Mouse (Mus musculus): Measurements from ENCODE around the gene Dnpep. TPM values are rescaled to one million over a fixed set of nuclear protein-coding genes. Genes with fewer than 3 reads are reported as not detected.

The Dnpep gene
- polyA plus RNA-seq, 1 experiment from 2014 or later, result 119 TPM

DNA sequence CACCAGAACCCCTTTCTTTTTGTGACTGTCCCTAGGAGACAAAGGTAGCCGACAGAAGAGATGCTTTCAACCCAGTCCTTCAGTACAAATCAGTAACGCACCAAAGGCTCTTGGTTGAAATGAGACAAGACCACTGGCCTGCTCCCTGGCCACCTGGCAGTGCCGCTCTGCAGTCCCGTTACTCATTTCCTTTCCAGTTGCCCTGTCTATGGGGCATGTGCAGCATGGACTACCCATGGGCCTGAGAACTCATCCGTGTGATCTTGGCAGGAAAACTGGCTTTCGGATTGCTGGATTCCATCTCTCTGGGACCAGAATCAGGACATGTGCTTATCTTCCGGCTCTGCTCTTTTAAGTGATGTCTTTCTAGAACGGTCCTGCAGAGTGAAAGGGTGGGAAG is 26.5 kb downstream of the Dnpep start:
- H3K4me2 ChIP-seq, result no peak overlapping the region
- no peak for ATAC-seq (replicated peaks; ENCODE audit: insufficient number of reproducible peaks, low FRiP score, low TSS enrichment)
- 83% methylated on average over 8 of the region's 8 CpGs for WGBS (ENCODE audit: insufficient replicate concordance)
- H3K9ac ChIP-seq (ENCODE audit: low read depth, low read length), result no peak overlapping the region
- H3K4me3 ChIP-seq (ENCODE audit: low read depth, low read length), result no peak overlapping the region
- no peaks in the 10 kb centered on the region for H3K27me3 ChIP-seq (ENCODE audit: control insufficient read depth, insufficient read depth, low read length)
- H3K9me3 ChIP-seq (replicated peaks; ENCODE audit: control insufficient read depth, low read length), result no peaks in the 10 kb centered on the region
- H3K4me1 ChIP-seq (ENCODE audit: control insufficient read depth, insufficient read depth, low read length), result peaks cover 13% of the 10 kb centered on the region
- no peak overlapping the region for H3K27ac ChIP-seq (ENCODE audit: low read depth, low read length)
- no peaks in the 10 kb centered on the region for H3K36me3 ChIP-seq (ENCODE audit: control insufficient read depth, insufficient read depth, low read length)

DNA sequence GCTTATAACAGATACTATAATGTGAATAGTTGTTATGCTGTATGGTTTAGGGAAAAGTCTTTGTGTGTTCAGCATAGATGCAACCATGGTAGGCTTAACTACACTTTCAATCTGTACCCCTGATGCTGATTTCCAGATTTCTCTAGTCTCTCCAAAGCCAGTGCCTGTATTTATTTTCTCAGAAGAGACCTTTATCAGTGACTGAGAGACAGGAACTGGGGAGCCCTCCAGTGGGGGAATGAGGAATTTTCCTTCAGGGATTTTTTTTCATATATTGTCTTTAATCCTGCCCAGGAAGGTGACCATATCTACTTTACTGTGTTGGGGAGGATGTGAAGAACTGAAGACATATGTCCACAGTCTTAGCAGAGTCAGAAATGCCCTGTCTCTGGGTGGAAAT is 27.2 kb downstream of the Dnpep start:
- Histone ChIP-seq H3K4me3 (ENCODE audit: low read depth, low read length) (no peak overlapping the region), H3K4me2 (no peak overlapping the region), H3K27me3 (ENCODE audit: control insufficient read depth, insufficient read depth, low read length) (no peaks in the 10 kb centered on the region), H3K4me1 (ENCODE audit: control insufficient read depth, insufficient read depth, low read length) (peaks cover 13% of the 10 kb centered on the region), H3K27ac (ENCODE audit: low read depth, low read length) (no peak overlapping the region), H3K9ac (ENCODE audit: low read depth, low read length) (no peak overlapping the region), H3K36me3 (ENCODE audit: control insufficient read depth, insufficient read depth, low read length) (no peaks in the 10 kb centered on the region), H3K9me3 (replicated peaks; ENCODE audit: control insufficient read depth, low read length) (no peaks in the 10 kb centered on the region)
- no peak for ATAC-seq (replicated peaks; ENCODE audit: insufficient number of reproducible peaks, low FRiP score, low TSS enrichment)

DNA sequence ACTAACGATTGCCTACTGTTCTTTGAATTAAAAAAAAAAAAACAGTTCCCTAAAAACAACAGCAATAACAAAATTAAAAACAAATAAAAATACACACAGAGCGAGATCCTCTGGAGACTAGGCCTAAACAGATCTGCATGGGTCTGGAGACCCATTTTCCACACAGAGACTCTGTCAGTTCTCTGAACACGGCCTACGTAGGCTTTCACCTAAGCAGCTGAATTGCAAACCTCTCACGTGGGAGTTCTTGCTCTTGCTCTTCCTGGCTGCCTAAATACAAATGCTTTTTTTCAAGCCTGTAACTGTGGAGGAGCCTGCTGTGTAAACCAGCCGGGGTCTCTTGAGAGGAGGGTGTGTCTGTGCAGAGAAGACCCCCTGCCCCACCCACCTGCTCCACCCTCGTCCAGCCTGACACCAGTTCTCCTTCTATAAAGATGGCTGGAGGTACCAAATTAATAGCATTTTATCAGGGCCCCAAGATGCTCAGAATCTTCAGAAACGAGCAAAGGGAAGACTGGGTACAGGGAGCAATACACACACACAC is 27.8 kb downstream of the Dnpep start:
- H3K36me3 ChIP-seq (ENCODE audit: control insufficient read depth, insufficient read depth, low read length), result no peaks in the 10 kb centered on the region
- 61% methylated on average over 8 of the region's 8 CpGs for WGBS (ENCODE audit: insufficient replicate concordance)
- ATAC-seq (replicated peaks; ENCODE audit: insufficient number of reproducible peaks, low FRiP score, low TSS enrichment), result no peak
- no peaks in the 10 kb centered on the region for H3K27me3 ChIP-seq (ENCODE audit: control insufficient read depth, insufficient read depth, low read length)
- H3K4me1 ChIP-seq (ENCODE audit: control insufficient read depth, insufficient read depth, low read length), result peaks cover 13% of the 10 kb centered on the region
- no peaks in the 10 kb centered on the region for H3K9me3 ChIP-seq (replicated peaks; ENCODE audit: control insufficient read depth, low read length)
- H3K4me2 ChIP-seq, result no peak overlapping the region
- no peak overlapping the region for H3K27ac ChIP-seq (ENCODE audit: low read depth, low read length)
- H3K4me3 ChIP-seq (ENCODE audit: low read depth, low read length), result no peak overlapping the region
- no peak overlapping the region for H3K9ac ChIP-seq (ENCODE audit: low read depth, low read length)

DNA sequence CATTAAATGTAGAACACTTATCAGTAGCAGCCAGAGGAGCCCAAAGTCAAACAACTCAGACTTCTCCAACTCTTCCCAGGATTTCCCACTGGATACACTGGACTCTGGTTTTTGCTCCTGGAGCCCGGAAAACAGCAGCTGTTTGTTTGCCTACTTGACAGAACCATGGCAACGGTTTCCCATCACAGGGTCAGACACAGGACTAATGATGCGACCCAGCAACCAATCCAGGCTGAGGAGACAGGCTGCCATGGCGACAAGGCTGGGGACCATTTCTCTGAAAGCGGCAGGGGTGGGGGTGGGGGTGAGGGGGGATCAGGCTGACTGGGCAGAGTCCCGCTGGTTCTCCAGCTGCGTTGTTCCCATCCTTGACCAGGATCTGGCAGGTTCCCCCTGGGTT is 28.4 kb downstream of the Dnpep start:
- H3K27me3 ChIP-seq (ENCODE audit: control insufficient read depth, insufficient read depth, low read length), result no peaks in the 10 kb centered on the region
- peaks cover 13% of the 10 kb centered on the region for H3K4me1 ChIP-seq (ENCODE audit: control insufficient read depth, insufficient read depth, low read length)
- no peak overlapping the region for H3K9ac ChIP-seq (ENCODE audit: low read depth, low read length)
- no peak overlapping the region for H3K4me2 ChIP-seq
- H3K27ac ChIP-seq (ENCODE audit: low read depth, low read length), result no peak overlapping the region
- H3K9me3 ChIP-seq (replicated peaks; ENCODE audit: control insufficient read depth, low read length), result no peaks in the 10 kb centered on the region
- no peak for ATAC-seq (replicated peaks; ENCODE audit: insufficient number of reproducible peaks, low FRiP score, low TSS enrichment)
- H3K36me3 ChIP-seq (ENCODE audit: control insufficient read depth, insufficient read depth, low read length), result no peaks in the 10 kb centered on the region
- 25% methylated on average over 7 of the region's 7 CpGs for WGBS (ENCODE audit: insufficient replicate concordance)
- H3K4me3 ChIP-seq (ENCODE audit: low read depth, low read length), result no peak overlapping the region

GRCm38 (mm10) chr1:75284911-75285310 is 32.9 kb downstream of the Dnpep start:
- no peak for ATAC-seq (replicated peaks; ENCODE audit: insufficient number of reproducible peaks, low FRiP score, low TSS enrichment)
- no peak overlapping the region for H3K9ac ChIP-seq (ENCODE audit: low read depth, low read length)
- WGBS (ENCODE audit: insufficient replicate concordance), result 81% methylated on average over 7 of the region's 7 CpGs
- no peak overlapping the region for H3K27ac ChIP-seq (ENCODE audit: low read depth, low read length)
- no peaks in the 10 kb centered on the region for H3K27me3 ChIP-seq (ENCODE audit: control insufficient read depth, insufficient read depth, low read length)
- H3K4me1 ChIP-seq (ENCODE audit: control insufficient read depth, insufficient read depth, low read length), result no peaks in the 10 kb centered on the region
- no peak overlapping the region for H3K4me3 ChIP-seq (ENCODE audit: low read depth, low read length)
- H3K4me2 ChIP-seq, result no peak overlapping the region
- no peaks in the 10 kb centered on the region for H3K9me3 ChIP-seq (replicated peaks; ENCODE audit: control insufficient read depth, low read length)
- no peaks in the 10 kb centered on the region for H3K36me3 ChIP-seq (ENCODE audit: control insufficient read depth, insufficient read depth, low read length)

- Histone ChIP-seq H3K9ac (ENCODE audit: low read depth, low read length) (no peak overlapping the region), H3K4me2 (no peak overlapping the region), H3K27ac (ENCODE audit: low read depth, low read length) (no peak overlapping the region), H3K36me3 (ENCODE audit: control insufficient read depth, insufficient read depth, low read length) (no peaks in the 10 kb centered on the region), H3K27me3 (ENCODE audit: control insufficient read depth, insufficient read depth, low read length) (peaks cover 9% of the 10 kb centered on the region), H3K4me3 (ENCODE audit: low read depth, low read length) (no peak overlapping the region), H3K4me1 (ENCODE audit: control insufficient read depth, insufficient read depth, low read length) (no peaks in the 10 kb centered on the region), H3K9me3 (replicated peaks; ENCODE audit: control insufficient read depth, low read length) (no peaks in the 10 kb centered on the region)
- no peak for ATAC-seq (replicated peaks; ENCODE audit: insufficient number of reproducible peaks, low FRiP score, low TSS enrichment)
- 72% methylated on average over 5 of the region's 5 CpGs for WGBS (ENCODE audit: insufficient replicate concordance)
Measured at GRCm38 (mm10) chr1:75283017-75283416, 34.8 kb downstream of the Dnpep start.

DNA sequence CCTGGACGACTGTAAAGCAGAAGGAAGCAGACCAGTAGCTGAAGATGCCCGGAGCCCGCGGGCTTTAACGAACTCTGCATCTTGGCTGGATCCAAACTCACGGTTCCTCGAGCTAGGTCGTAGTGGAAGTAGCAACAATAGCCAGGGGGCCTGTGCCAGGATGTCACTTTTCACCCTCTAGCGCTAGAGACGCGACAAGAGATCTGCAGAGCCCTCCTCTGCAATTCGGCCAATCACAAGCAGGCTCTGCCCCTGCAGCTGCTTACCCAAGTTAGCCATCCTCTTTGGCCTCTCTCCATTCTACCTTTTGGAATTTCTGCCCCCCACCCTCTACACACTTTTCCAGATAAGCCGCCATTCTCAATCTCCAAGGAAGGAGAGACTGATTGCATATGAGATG is 39.6 kb downstream of the Dnpep start, which contains the start of gene Resp18:
TSS of gene Resp18 (minus strand) at position 188 of the 400 bp plus-strand sequence.
- Histone ChIP-seq H3K9ac (ENCODE audit: low read depth, low read length) (no peak within 1 kb of the TSS), H3K27ac (ENCODE audit: low read depth, low read length) (no peak within 1 kb of the TSS), H3K36me3 (ENCODE audit: control insufficient read depth, insufficient read depth, low read length) (no peaks in the 10 kb centered on the region), H3K4me2 (no peak within 1 kb of the TSS), H3K27me3 (ENCODE audit: control insufficient read depth, insufficient read depth, low read length) (peaks cover 17% of the 10 kb centered on the region), H3K9me3 (replicated peaks; ENCODE audit: control insufficient read depth, low read length) (no peaks in the 10 kb centered on the region), H3K4me3 (ENCODE audit: low read depth, low read length) (no peak within 1 kb of the TSS), H3K4me1 (ENCODE audit: control insufficient read depth, insufficient read depth, low read length) (no peaks in the 10 kb centered on the region)
- 5% methylated on average over 13 of the region's 13 CpGs for WGBS (ENCODE audit: insufficient replicate concordance)
- no peak for ATAC-seq (replicated peaks; ENCODE audit: insufficient number of reproducible peaks, low FRiP score, low TSS enrichment)

DNA sequence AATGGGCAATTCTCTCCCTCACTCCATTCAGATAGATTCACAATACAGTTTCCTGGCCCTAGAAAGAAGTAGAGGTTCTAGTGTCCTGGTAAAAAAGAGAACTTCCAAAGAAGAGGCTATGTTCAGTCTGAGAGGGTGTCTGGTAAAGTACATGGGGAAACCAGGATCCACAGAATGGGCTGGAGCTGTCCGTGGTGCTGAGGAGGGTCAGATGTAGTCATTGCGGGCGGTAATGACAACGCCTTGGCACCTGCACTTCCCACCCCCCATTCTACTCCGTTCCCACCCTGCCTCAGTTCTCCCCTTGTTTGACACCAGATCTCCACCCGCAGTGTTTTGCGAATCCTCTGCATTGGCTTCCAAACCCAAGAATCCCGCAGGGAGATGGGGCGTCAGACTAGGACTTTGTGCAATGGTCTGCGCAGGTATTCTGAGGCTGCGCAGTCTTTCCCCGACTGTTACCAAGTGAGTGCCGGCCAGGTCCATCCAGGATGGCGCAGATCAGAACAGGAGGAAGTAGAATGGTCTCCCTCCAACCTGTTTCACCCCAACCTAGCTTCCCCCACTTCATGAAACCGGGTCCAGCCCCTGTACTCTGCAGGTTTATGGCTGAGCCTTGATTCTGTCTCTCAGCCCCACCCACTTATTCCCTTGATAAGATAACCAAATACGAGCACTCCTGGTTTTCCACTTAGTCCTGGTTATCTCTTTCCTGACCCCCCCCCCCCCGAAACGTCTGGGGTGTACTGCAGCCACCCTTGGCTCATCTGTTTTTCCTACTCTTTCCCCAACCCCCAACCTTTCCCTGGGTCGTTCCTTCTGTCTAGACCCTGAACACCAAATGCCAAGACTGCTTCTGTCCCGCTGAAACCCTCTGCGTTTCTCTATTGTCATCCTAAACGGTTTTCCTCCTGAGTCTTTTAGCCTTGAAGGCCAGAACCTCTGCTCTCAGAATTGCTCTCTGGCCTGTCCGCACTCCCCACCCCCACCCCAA is 40.3 kb downstream of the Dnpep start:
- ATAC-seq (replicated peaks; ENCODE audit: insufficient number of reproducible peaks, low FRiP score, low TSS enrichment), result 0 out of 2 replicates have a peak, but pooled peaks have one; percentile 10
- H3K27ac ChIP-seq (ENCODE audit: low read depth, low read length), result no peak overlapping the region
- H3K4me1 ChIP-seq (ENCODE audit: control insufficient read depth, insufficient read depth, low read length), result no peaks in the 10 kb centered on the region
- H3K9me3 ChIP-seq (replicated peaks; ENCODE audit: control insufficient read depth, low read length), result no peaks in the 10 kb centered on the region
- H3K4me3 ChIP-seq (ENCODE audit: low read depth, low read length), result no peak overlapping the region
- peaks cover 17% of the 10 kb centered on the region for H3K27me3 ChIP-seq (ENCODE audit: control insufficient read depth, insufficient read depth, low read length)
- 7% methylated on average over 23 of the region's 23 CpGs for WGBS (ENCODE audit: insufficient replicate concordance)
- H3K4me2 ChIP-seq, result no peak overlapping the region
- no peaks in the 10 kb centered on the region for H3K36me3 ChIP-seq (ENCODE audit: control insufficient read depth, insufficient read depth, low read length)
- no peak overlapping the region for H3K9ac ChIP-seq (ENCODE audit: low read depth, low read length)

Data from heart, embryonic 11.5 days (tissue).